Mouse (Mus musculus) layer of hippocampus, adult 2 months (tissue): ENCODE results near the gene Gm7942. TPM values are rescaled to one million over a fixed set of nuclear protein-coding genes. Genes with fewer than 3 reads are reported as not detected.
"Not testable (repeated sequence)": the region's sequence is repeated elsewhere in the genome, so short reads cannot be mapped to it uniquely, and the experiment has no call there.

Source experiments
- DNase-seq, 2 experiments: peaks; one replicate each; pipeline ENCODE4 v3.0.0; 2022; ENCODE audit warnings: low spot score in 2 of 2
- H3K27ac ChIP-seq: fragments of 200-600 bp; 2 replicates; pipeline ENCODE4 v1.8.1; 2022
- H3K4me3 ChIP-seq: fragments of 200-600 bp; 2 replicates; pipeline ENCODE4 v1.8.1; 2022; ENCODE audit warnings: mild to moderate bottlenecking
- long read RNA-seq, 2 experiments: library from polyadenylated mRNA; stranded (forward); transcript quantifications; one replicate each; pipeline ENCODE4 v2.0.0; 2021; ENCODE audit warnings: borderline mapping rate in 2 of 2
- total RNA-seq, 2 experiments: library from RNA; stranded (reverse); gene quantifications; 2 replicates each; pipeline ENCODE4 v1.2.3; 2021

Gene Gm7942
- not detected for total RNA-seq
- long read RNA-seq, experiment 1: 0 reads
- long read RNA-seq, experiment 2: 0 reads

DNA sequence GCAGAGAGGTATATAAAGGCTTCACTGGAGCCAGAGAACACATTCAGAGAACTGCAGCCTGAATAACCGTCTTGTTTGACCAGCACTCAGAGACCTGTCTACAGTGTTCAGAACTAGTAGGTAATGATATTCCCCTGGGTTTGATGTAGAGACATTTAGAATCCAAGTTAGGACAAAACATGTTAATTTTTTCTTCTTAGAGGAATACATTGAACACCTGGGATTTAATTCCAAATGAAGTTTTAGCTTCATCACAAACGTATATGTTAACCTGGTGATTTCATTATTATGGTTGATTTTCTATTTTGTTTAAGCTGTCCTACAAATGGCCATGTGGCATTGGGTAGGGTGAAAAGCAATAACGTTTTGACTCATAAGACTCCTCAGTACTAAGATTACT lies at the start of gene Gm7942:
TSS of gene Gm7942 (plus strand) at position 301 of the 400 bp plus-strand sequence.
- not testable (repeated sequence) for H3K4me3 ChIP-seq, H3K27ac ChIP-seq, DNase-seq

Other genes starting within 250 kb of the Gm7942 start
- gene Gm3183, start 241.5 kb upstream of the Gm7942 start, total RNA-seq: not detected
- gene Gm6367, start 118.3 kb upstream of the Gm7942 start, total RNA-seq: not detected
- not detected for gene Gm16513, start 75.7 kb downstream of the Gm7942 start, total RNA-seq
- not detected for gene Gm10424, start 165.8 kb downstream of the Gm7942 start, total RNA-seq
- gene Gm3259, start 199.0 kb downstream of the Gm7942 start, total RNA-seq: not detected